14 mouse cellular contexts compared by ENCODE assay signal in the genomic region with DNA sequence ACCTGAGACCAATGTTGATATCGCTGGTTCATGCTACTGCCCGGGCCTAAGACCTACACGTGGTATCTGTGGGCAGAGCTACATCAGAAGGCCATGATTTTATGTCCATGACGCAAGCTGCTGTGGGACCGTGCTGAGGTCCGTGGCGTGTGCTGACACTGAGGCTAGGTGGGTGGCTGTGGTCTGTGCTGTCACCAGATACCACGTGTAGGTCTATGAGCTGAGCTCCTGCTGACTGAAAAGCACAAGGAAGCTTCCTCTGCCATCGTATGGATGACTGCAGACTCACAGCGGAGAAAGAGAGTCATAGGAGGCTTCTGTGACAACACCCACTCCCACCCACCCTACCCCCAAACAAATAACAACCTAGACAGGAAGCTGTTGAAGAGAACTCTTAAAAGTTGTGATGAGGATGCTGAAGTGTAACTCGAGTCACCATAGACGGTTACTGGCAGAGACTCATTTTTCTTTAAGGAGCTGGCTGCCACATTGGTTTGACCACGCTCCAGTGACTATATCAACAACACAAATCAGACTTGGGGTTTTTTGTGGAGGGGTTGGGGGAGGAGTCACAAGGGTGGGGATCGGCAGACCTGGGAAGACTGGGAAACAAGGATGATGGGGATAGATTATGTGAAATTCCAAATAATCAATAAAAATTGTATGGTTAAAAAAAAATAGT.
"Had no signal": no experiment of that assay in that cellular context is flagged by ENCODE, and none has a peak within 500 bp of the region (broad histone marks: within the 10 kb centered on the region; RNA-seq: fewer than 3 reads in every experiment).

No protein-coding gene starts in this region.

- H3K27ac ChIP-seq: midbrain, embryonic 10.5 days; midbrain, embryonic 12.5 days; neural tube, embryonic 12.5 days; stomach, embryonic 15.5 days; stomach, postnatal 0 days had no signal

- H3K9me3 ChIP-seq: midbrain, embryonic 10.5 days; midbrain, embryonic 12.5 days; neural tube, embryonic 12.5 days; stomach, embryonic 15.5 days had no signal

- H3K4me1 ChIP-seq: midbrain, embryonic 10.5 days; midbrain, embryonic 12.5 days; neural tube, embryonic 12.5 days; stomach, embryonic 15.5 days had no signal

- H3K9ac ChIP-seq: lung, embryonic 14.5 days; midbrain, embryonic 12.5 days; neural tube, embryonic 12.5 days; stomach, embryonic 15.5 days had no signal

- DNase-seq: lung, embryonic 14.5 days; lung, postnatal 10 days; lung, postnatal 4 days; midbrain, embryonic 14.5 days; right cerebral cortex, postnatal 14 days; thymus, adult 2 months; thymus, postnatal 25 days; thymus, postnatal 4 days had no signal

- H3K4me2 ChIP-seq: lung, embryonic 14.5 days; midbrain, embryonic 12.5 days; neural tube, embryonic 12.5 days; stomach, embryonic 15.5 days had no signal

- H3K27me3 ChIP-seq: midbrain, embryonic 12.5 days; neural tube, embryonic 12.5 days; stomach, embryonic 15.5 days had no signal

- H3K36me3 ChIP-seq: midbrain, embryonic 10.5 days; midbrain, embryonic 12.5 days; neural tube, embryonic 12.5 days; stomach, embryonic 15.5 days had no signal

- ATAC-seq: midbrain, embryonic 16.5 days had no signal

- H3K4me3 ChIP-seq: midbrain, embryonic 10.5 days; midbrain, embryonic 12.5 days; neural tube, embryonic 12.5 days; stomach, embryonic 15.5 days had no signal
